Mouse (Mus musculus): ENCODE data around the gene Dlk2.

- no peak for TF ChIP-seq TAL1 (conservative IDR thresholded peaks at IDR 0.05; ENCODE audit: low read depth, low read length)
- no peak for TF ChIP-seq CTCF (IDR thresholded peaks at IDR 0.05; ENCODE audit: low read depth, low read length)
Observed at GRCm38 (mm10) chr17:46248189-46248522, 49.1 kb upstream of the Dlk2 start.
